Mouse (Mus musculus): ENCODE results near the gene Slc9a8.
"Not testable (repeated sequence)": the region's sequence is repeated elsewhere in the genome, so short reads cannot be mapped to it uniquely, and the experiment has no call there.

Slc9a8 gene

DNA sequence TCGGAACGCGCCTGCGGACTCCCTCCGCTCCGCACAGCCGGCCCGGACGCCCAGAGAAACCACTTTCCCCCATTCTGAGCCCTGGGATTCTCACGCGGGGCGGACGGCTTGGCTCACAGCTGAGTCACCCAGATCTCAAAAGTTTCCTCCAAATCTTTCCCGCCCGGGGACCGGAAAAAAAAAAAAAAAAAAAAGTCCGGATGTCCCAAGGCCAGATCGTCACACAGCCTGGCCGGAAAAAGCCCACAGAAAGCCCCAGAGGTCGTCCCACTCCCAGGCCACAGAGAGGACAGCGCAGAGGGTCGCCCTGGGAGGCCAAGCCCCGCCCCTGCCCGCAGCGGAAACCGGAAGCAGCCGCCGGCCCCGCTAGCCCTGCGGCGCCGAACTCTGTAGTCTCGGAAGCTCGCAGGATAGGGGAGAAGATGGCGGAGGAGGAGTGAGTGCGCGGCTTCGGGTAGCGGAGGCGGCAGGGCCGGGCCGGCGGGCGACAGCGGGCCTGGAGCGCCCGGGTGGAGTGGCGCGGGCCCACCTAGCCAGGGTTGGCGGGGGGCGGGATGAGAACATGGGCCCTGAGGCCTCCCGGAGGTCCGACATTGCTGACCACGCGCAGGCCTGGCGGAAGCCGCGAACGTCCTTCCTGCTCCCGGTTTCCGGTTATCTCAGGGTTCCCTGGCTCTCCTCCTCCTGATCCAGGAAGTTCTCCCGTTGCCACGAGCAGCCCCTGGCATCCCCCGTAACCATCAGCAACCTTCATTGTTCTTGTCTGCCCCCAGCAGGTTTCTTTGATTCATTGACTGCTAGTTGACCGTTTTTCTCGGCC, at the start of gene Slc9a8:
Gene Slc9a8 (plus strand): TSS at position 383 of the 820 bp plus-strand sequence.
- DNase-seq = peak; percentile 95

GRCm38 (mm10) chr2:167373266-167373665, 48.2 kb upstream of the Slc9a8 start:
- DNase-seq = no peak

GRCm38 (mm10) chr2:167374191-167374805, 47.2 kb upstream of the Slc9a8 start:
- DNase-seq = no peak

GRCm38 (mm10) chr2:167375135-167375534, 46.4 kb upstream of the Slc9a8 start:
- DNase-seq = peak in 1 of 2 experiments; percentile 30

GRCm38 (mm10) chr2:167375688-167376087, 45.8 kb upstream of the Slc9a8 start:
- DNase-seq = no peak

DNA sequence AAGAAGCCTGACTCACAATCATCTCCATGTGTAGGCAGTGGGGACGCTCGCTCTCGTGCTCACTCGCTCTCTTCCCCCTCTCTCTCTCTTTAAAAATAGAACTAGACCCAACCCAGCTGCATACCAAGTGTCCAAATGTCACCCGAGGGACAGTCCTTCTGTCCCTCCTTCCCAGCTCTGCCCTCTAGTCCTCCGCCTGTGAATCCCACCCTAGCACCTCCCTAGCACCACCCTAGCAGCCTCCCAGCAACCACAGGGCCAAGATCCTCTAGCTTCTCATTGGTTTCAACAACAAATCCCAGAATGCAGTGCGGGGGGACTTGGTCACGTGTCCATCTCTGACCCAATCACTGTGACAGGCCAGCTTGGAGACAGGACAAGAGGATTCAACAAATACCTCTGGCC, 45.4 kb upstream of the Slc9a8 start:
- DNase-seq = peak; percentile 43 to 50

DNA sequence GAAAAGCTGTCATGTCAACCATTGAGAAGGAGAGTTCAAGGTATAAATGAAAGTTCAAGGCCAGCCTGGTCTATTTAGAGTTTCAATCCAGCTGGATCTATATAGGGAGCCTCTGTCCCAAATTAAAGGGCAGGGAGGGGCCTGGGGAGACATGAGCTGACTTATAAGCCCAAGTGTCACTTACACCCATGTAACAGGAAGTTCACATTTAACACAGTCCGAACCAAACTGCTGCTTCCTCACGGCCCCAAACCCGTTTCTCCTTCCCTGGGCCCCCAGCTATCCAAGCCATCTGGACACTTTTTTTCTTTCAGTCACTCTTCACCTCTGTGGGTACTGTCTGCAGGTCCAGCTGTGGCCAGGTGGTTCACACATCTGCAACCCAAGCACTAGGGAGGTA, 43.8 kb upstream of the Slc9a8 start:
- DNase-seq = no peak

DNA sequence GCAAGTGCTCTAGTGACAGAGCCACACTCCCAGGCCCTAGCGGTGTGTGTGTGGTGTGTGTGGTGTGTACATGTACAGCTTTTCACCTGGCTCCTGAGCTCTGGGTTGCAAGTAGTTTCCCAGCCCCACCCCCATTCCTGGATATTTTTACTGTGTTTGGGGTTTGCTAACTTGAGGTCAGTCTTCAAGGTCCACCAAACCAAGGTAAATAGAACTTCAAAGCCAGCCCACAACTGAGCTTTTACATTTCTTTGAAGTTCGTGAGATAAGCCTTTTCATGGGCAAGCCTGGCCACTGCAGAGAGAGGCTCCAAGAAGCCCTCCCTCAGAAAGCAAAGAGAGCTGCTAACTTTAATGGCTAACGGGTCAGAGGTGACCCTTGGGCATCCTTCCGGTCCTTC, 42.5 kb upstream of the Slc9a8 start:
- DNase-seq = no peak

GRCm38 (mm10) chr2:167380615-167381285, 40.8 kb upstream of the Slc9a8 start:
- DNase-seq = no peak

GRCm38 (mm10) chr2:167381596-167381995, 39.9 kb upstream of the Slc9a8 start:
- no peak for DNase-seq

GRCm38 (mm10) chr2:167382389-167382788, 39.1 kb upstream of the Slc9a8 start:
- no peak for DNase-seq

DNA sequence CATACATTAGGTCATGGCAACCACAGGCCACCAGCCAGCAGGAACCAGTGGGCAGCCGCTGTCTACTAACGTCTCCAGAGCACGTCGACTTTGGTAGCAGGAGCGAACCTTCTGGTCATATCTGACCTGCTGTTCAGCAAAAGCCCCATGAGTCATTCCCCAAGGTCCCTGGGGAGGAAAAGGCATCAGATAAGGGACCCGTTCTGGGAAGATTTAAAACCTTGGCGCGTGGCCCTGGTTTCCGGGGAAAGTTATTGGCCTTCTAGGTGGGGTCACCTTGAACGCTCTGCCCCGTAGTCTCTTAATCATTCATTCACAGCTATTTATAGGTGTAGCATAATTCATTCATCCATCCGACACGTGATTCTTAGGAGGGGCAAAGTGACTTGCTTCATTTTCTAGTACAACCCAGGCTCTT, 37.8 kb upstream of the Slc9a8 start:
- no peak for DNase-seq

DNA sequence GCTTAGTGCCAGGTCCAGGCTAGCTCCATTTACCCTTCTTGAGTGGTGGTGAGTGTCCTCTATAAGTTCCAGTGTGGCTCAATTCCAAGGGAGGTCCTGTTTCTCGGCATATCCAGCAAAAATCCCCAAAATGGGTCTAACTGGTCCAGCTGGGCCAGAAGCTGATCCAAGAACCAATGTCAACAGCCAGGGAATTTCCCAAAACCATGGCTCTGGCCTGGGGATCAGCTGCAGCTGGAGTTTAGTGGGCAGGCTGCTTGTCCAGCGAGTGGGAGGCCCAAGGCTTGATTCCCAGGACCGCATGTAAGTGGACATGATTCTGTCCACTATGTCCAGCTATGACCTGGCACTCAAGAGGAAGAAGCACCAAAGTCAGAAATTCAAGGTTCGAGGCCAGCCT, 35.1 kb upstream of the Slc9a8 start:
- DNase-seq = no peak

- DNase-seq = no peak
These were observed 34.5 kb upstream of the Slc9a8 start for GRCm38 (mm10) chr2:167386998-167387397.

GRCm38 (mm10) chr2:167394426-167394825, 27.1 kb upstream of the Slc9a8 start:
- DNase-seq = no peak

GRCm38 (mm10) chr2:167396420-167396819, 25.1 kb upstream of the Slc9a8 start:
- DNase-seq = not testable (repeated sequence)

- DNase-seq = no peak
These were observed 22.5 kb upstream of the Slc9a8 start for GRCm38 (mm10) chr2:167399012-167399411.

GRCm38 (mm10) chr2:167399646-167400045, 21.9 kb upstream of the Slc9a8 start:
- no peak for DNase-seq

GRCm38 (mm10) chr2:167403085-167403484, 18.4 kb upstream of the Slc9a8 start:
- DNase-seq = peak; percentile 65 to 80

- peak in 1 of 2 experiments; percentile 53 for DNase-seq
These were observed 16.2 kb upstream of the Slc9a8 start for GRCm38 (mm10) chr2:167405101-167405880.

- DNase-seq = peak in 1 of 2 experiments; percentile 33
These were observed 14.1 kb upstream of the Slc9a8 start for GRCm38 (mm10) chr2:167407296-167407929.

DNA sequence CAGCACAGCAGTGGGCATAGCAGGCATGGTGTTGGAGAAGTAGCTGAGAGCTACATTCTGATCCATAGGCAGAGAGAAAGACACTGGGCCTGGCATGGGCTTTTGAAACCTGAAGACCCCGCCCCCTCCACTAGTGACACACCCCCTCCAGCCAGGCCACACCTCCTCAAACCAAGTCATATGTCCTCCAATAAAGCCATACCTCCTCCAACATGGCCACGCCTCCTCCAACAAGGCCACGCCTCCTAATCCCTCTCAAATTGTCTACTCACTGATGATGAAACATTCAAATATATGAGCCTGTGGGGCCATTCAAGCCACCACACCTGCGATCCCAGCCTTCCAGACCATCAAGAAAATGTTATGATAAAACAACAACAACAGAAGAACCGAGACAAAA, 7.1 kb upstream of the Slc9a8 start:
- no peak for DNase-seq
